Mouse (Mus musculus): ENCODE results near the gene Gm20449. TPM values are rescaled to one million over a fixed set of nuclear protein-coding genes. Genes with fewer than 3 reads are reported as not detected.

Gm20449 gene
- under 1 TPM in 1 of 2 experiments, not detected in 1; 0.10 TPM for polyA plus RNA-seq (2017; shearing (Covaris generic))

DNA sequence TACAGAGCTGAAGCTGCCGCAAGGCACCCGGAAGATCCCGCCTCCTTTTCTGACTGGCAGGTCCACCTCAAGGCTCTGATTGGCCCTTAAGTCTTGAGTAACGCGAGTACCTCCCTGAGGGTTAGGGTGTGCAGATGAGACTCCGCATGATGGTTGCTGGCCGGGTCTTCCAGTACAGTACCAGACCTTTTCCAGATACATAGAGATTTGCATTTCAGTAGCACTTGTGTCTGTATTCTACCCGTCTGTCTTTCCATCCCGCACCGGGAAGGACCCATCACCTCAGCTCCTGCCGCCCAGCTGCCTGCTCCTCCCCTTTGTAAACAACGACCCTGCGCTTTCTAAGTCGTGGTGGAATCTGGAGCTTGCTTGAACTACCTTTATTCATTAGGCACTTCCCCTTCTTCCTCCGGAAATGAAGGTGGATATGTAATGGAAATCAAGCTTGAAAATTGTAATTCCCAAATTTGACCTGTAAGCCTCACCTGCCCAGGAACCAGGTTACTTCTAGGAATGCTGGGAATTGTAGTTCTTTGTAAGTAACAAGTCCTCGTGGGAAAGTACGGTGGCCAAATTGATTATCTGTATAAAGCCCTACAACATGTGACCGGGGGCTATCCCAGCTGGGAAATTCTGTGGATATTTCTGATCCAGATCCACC is at the start of gene Gm20449, which contains the start of gene AW146154:
Gene Gm20449, minus strand, starts transcription at position 29 of the 661 bp plus-strand sequence.
Gene AW146154, minus strand, starts transcription at position 502 of the 661 bp plus-strand sequence.

DNA sequence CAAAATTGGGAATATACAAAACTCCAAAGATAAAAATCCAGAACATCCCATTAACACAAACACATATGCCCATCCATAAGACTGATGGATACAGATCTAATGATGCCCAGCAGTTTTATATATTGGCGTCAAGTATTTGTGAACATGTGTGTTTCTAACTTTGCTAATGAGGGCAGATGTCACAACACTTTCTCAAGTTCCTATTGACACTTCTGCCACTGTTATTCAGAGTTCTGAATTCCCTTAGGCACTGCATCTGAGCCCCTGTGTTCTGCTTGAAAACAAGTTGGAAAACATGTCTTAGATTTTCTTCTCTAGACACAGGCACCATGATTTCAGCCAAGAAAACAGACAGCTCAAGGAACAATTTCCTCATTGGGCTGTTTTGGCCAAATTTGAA is 50.6 kb downstream of the Gm20449 start, which contains the start of gene Vmn2r57:
Gene Vmn2r57, minus strand, starts transcription at position 101 of the 400 bp plus-strand sequence.

DNA sequence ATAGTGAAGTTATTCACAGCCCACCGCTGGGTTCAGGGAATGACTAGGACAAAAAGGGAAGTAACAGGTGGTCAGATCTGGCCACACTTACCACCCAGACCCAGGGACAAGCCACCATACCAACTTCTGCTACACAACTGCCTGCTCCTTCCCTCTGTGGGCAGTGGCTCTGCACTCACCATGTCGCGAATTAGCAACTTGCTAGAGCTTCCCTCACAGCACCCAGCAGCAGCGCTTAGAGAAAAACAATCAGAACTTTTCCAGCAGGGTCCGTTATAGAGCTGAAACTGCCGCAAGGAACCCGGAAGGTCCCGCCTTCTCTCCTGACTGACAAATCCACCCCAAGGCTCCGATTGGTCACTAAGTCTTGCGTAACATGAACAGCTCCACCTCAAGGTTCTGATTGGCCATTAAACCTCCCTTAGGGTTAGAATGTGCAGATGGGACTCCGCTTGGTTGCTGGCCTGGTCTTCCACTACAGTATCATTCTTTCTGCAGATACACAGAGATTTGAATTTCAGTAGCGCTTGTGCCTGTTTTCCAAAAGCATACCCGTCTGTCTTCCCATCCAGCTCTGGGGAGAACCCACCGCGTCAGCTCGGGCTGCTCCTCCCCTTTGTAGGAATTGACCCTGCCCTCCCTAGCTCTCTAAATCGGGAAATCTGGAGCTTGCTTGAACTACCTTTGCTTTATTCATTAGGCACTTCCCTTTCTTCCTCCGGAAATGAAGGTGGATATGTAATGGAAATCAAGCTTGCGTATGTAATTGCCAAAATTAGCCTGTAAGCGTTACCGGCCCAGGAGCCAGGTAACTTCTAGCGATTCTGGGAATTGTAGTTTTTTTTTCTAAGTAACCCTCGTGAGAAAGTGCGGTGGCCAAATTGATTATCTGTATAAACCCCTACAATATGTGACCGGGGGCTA is 105.9 kb downstream of the Gm20449 start, which contains the start of gene AI987944:
Gene AI987944, minus strand, starts transcription at position 332 of the 924 bp plus-strand sequence.

Other genes with a start within 250 kb of the Gm20449 start
- gene AI987944, start 106.0 kb downstream of the Gm20449 start, polyA plus RNA-seq (2017; shearing (Covaris generic)): 10 to 100 TPM; 34.8 to 35.4 TPM
- under 1 TPM; 0.04 to 0.21 TPM for gene Vmn2r57, start 50.7 kb downstream of the Gm20449 start, polyA plus RNA-seq (2017; shearing (Covaris generic))
- gene AW146154, start 473 bp upstream of the Gm20449 start, polyA plus RNA-seq (2017; shearing (Covaris generic)): 10 to 100 TPM; 11.0 to 16.2 TPM
- gene Gm6871, start 74.2 kb upstream of the Gm20449 start, polyA plus RNA-seq (2017; shearing (Covaris generic)): under 1 TPM in 1 of 2 experiments, not detected in 1; 0.13 TPM
- 10 to 100 TPM; 16.0 to 25.0 TPM for gene 2610021A01Rik, start 99.8 kb upstream of the Gm20449 start, polyA plus RNA-seq (2017; shearing (Covaris generic))
- gene Zfp788, start 133.8 kb upstream of the Gm20449 start, polyA plus RNA-seq (2017; shearing (Covaris generic)): 10 to 100 TPM; 12.4 to 13.3 TPM

Measured in inflammation-experienced regulatory T-cells (primary cell).